Mouse (Mus musculus) liver, adult 2 months (tissue): ENCODE results near the gene Slc23a4.

Source experiments
- CTCF ChIP-seq: fragments of 200-500 bp; IDR thresholded peaks from 2 replicates; pipeline ENCODE4 v1.5.1; 2011; ENCODE audit warnings: low read depth, low read length, control low read depth
- POLR2A ChIP-seq: fragments of 200-500 bp; IDR thresholded peaks from 2 replicates; pipeline ENCODE4 v1.6.1; 2011; ENCODE audit warnings: low read length, control low read depth; ENCODE audit not compliant: insufficient read depth; ENCODE audit errors: extremely low read depth

DNA sequence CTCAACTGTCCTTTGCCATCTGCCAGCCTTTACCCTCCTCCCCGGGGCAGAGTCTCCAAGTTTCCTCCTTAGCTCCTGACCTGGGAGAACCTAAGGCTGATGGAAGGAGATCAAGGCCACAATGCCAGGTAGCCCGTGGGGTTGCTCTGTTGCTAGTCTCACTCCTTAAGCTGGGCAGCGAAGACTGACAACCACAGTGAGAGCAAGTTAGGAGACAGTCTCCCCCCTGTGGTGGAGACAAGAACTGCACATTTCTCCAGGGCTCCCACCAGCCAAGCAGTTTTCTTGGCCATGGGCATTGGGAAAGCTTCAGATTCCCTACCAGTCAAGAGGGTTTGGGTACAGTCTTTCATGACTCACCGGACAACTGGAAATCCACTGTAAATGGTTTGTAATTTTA is 61.0 kb downstream of the Slc23a4 start:
- TF ChIP-seq CTCF (peak; percentile 82), POLR2A (no peak)
